Mouse (Mus musculus) brain, embryonic 14.5 days (tissue): ENCODE measurements at regions not wholly inside any gene's neighbourhood (a gene's known extent, or its start where the extent isn't known, plus 50 kb on each side); places are given as distances from the start of the nearest gene placed in this dataset.

Source experiments
- CTCF ChIP-seq: fragments of 200-500 bp; IDR thresholded peaks from 2 replicates; pipeline ENCODE4 v1.5.1; 2012; ENCODE audit warnings: inconsistent platforms, mild to moderate bottlenecking, moderate library complexity, borderline replicate concordance; ENCODE audit not compliant: insufficient read depth, insufficient read length; ENCODE audit errors: extremely low read depth
- POLR2A ChIP-seq: fragments of 200-500 bp; IDR thresholded peaks from 2 replicates; pipeline ENCODE4 v1.6.1; 2012; ENCODE audit warnings: mild to moderate bottlenecking, inconsistent platforms, borderline replicate concordance; ENCODE audit not compliant: poor library complexity, insufficient read depth, insufficient read length, severe bottlenecking; ENCODE audit errors: extremely low read depth

DNA sequence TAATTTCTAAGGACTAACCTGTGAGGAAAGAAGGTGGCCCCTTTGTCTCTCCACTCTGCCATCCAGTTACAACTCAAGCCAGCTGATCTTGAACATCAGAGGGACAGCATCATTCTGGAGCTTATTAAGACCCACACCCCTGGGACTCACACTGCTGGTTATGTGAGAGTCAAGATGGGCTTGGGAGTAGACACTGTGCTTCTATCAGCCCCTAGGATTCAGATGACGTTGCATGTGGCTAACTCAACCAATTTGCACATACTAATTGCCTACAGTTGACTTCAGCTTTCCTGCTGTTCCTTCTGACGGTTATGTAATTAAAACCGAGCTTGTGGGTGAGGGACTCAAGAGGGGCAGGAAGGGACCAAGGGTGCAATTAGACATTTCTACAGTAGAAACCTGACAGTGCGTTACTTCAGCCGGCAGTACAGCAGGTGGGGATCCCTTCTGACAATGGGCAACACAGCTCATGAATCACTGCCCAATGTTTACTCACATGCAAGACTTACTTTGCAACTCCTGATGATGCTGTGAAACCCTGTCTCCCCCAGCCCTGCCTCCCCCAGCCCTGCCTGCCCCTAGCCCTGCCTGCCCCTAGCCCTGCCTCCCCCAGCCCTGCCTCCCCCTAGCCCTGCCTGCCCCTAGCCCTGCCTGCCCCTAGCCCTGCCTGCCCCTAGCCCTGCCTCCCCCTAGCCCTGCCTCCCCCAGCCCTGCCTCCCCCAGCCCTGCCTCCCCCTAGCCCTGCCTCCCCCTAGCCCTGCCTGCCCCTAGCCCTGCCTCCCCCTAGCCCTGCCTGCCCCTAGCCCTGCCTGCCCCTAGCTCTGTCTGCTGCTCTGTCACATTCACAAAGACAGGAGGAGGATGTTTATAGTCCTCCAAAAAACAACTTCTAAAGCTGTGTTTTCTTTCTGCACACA lies 255.8 kb downstream of the Gm7361 start:
- TF ChIP-seq CTCF (no peak), POLR2A (no peak)
